Mouse (Mus musculus) duodenum, adult 2 months (tissue): Measurements from ENCODE around the gene Sulf2. TPM values are rescaled to one million over a fixed set of nuclear protein-coding genes. Genes with fewer than 3 reads are reported as not detected.

Source experiments
- polyA plus RNA-seq: library from polyadenylated mRNA; depleted of rRNA; stranded (reverse); fragments of >200 nt; gene quantifications from 2 replicates; pipeline ENCODE4 v1.2.3, GENCODE M21; 2012; ENCODE audit warnings: low replicate concordance; rRNA removed

Gene Sulf2
- polyA plus RNA-seq, result 44.8 and 53.8 TPM in 2 replicates

DNA sequence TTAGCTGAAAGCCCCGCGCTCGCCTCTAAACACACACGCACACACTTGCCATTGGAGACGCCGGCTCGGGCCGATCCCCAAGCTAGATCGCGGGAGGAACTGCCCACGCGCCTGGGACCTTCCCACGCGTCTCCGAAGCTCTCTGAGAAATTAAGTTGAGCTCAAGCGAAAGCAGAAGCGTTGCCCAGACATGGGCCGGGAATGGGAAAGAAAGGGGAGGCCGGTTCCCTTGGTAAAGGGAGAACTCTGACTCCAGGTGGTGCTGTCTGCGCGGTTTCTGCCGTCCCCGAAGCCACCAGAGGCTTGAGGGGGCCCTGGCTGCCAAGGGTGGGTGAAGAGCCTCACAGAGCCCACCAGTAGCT lies at the start of gene Sulf2:
Gene Sulf2 (minus strand): TSS at position 210 of the 362 bp plus-strand sequence.

Other genes starting within 250 kb of the Sulf2 start
- gene Ncoa3, start 163.0 kb downstream of the Sulf2 start, polyA plus RNA-seq, result 13.4 and 22.1 TPM in 2 replicates